Mouse (Mus musculus): Measurements from ENCODE around the gene Chodl.

DNA sequence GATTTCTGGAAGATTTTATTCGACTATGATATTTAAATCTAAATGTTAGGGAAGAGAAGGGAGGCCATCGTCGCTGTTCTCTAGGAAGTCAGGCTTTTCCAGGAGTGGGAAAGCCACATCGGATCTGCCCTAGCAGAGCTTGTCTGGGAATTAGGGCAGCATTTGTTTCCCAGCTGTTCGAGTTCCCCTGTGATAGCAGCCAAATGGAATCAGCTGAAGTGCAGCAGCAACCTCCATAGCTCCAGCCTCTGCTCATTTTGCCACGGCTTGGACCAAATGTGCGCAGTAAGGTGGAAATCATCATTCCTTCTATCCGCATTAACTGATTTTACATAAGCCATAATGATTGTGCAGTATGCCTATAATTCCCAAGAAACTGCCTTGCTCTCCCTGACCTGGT, 7.0 kb downstream of the Chodl start:
- TF ChIP-seq POLR2A (IDR thresholded peaks at IDR 0.05; ENCODE audit: low read depth, low read length) (no peak), CTCF (IDR thresholded peaks at IDR 0.05; ENCODE audit: extremely low read depth, insufficient read depth, insufficient read length, insufficient replicate concordance) (no peak)
